Mouse (Mus musculus) c-Kit-positive CD71-positive TER-119-negative erythroid progenitor cells, embryonic 14.5 days (primary cell): Measurements from ENCODE around the gene Rpl28.
A peak's percentile ranks its signal among the peaks of the same experiment; 100 is the strongest.

Source experiments
- DNase-seq: peaks from one replicate; pipeline ENCODE4 v3.0.0-alpha.2; 2013; ENCODE audit warnings: low read depth

Gene Rpl28

GRCm38 (mm10) chr7:4792278-4793212 is at the start of gene Rpl28:
Gene Rpl28 (plus strand): TSS chr7:4792874.
- DNase-seq: peak; percentile 96

GRCm38 (mm10) chr7:4743354-4743753 is 49.3 kb upstream of the Rpl28 start:
- DNase-seq: peak; percentile 81

GRCm38 (mm10) chr7:4744886-4745285 is 47.8 kb upstream of the Rpl28 start:
- DNase-seq: no peak

GRCm38 (mm10) chr7:4746326-4746980 is 46.2 kb upstream of the Rpl28 start:
- no peak for DNase-seq

GRCm38 (mm10) chr7:4747156-4747899 is 45.3 kb upstream of the Rpl28 start:
- no peak for DNase-seq

- no peak for DNase-seq
Observed at GRCm38 (mm10) chr7:4748321-4748720, 44.4 kb upstream of the Rpl28 start.

- no peak for DNase-seq
Observed at GRCm38 (mm10) chr7:4749169-4749568, 43.5 kb upstream of the Rpl28 start.

- DNase-seq: no peak
Observed at GRCm38 (mm10) chr7:4751971-4752820, 40.5 kb upstream of the Rpl28 start.

- DNase-seq: peak; percentile 93
Observed at GRCm38 (mm10) chr7:4752821-4753570, 39.7 kb upstream of the Rpl28 start, which contains the start of gene Cox6b2. Gene Cox6b2 (minus strand): TSS chr7:4753094.

- DNase-seq: no peak
Observed at GRCm38 (mm10) chr7:4759670-4760069, 33.0 kb upstream of the Rpl28 start.

GRCm38 (mm10) chr7:4764946-4765710 is 27.5 kb upstream of the Rpl28 start:
- DNase-seq: no peak

- no peak for DNase-seq
Observed at GRCm38 (mm10) chr7:4771202-4771601, 21.5 kb upstream of the Rpl28 start, which contains the start of gene Fam71e2. Gene Fam71e2 (minus strand): TSS chr7:4771302.

- DNase-seq: no peak
Observed at GRCm38 (mm10) chr7:4776131-4776530, 16.5 kb upstream of the Rpl28 start.

- no peak for DNase-seq
Observed at GRCm38 (mm10) chr7:4776861-4777830, 15.5 kb upstream of the Rpl28 start.

GRCm38 (mm10) chr7:4777851-4778637 is 14.6 kb upstream of the Rpl28 start:
- no peak for DNase-seq

- no peak for DNase-seq
Observed at GRCm38 (mm10) chr7:4779921-4780320, 12.8 kb upstream of the Rpl28 start.

GRCm38 (mm10) chr7:4782130-4782529 is 10.5 kb upstream of the Rpl28 start:
- DNase-seq: no peak

GRCm38 (mm10) chr7:4782759-4783158 is 9.9 kb upstream of the Rpl28 start, which contains the start of the genes Il11 and Tmem190:
Gene Il11 (minus strand): TSS chr7:4782859.
Gene Tmem190 (plus strand): TSS chr7:4782937.
- DNase-seq: no peak
